Mouse (Mus musculus) heart, embryonic 16.5 days (tissue): ENCODE measurements around the gene Fgd1. TPM values are rescaled to one million over a fixed set of nuclear protein-coding genes. Genes with fewer than 3 reads are reported as not detected.

ENCODE experiments used
- ATAC-seq: fragments of 200-750 bp; cut with Nextera tagmentation; replicated peaks from 2 replicates; pipeline ENCODE4 v1.8.0; 2017; ENCODE audit warnings: moderate number of reproducible peaks; ENCODE audit not compliant: insufficient read depth, low FRiP score; ENCODE audit errors: extremely low read depth
- H3K27ac ChIP-seq: fragments of 300-500 bp; sonication (generic); 2 replicates; pipeline ENCODE4 v1.5.1; 2014; ENCODE audit warnings: mild to moderate bottlenecking, low read length, control low read depth, moderate library complexity
- H3K27me3 ChIP-seq: fragments of 300-500 bp; sonication (generic); 2 replicates; pipeline ENCODE4 v1.6.1; 2014; ENCODE audit warnings: low read length, mixed read lengths; ENCODE audit not compliant: control insufficient read depth, insufficient read depth
- H3K36me3 ChIP-seq: fragments of 300-500 bp; sonication (generic); 2 replicates; pipeline ENCODE4 v1.6.1; 2014; ENCODE audit not compliant: control insufficient read depth, insufficient read depth
- H3K4me1 ChIP-seq: fragments of 300-500 bp; sonication (generic); 2 replicates; pipeline ENCODE4 v1.6.1; 2014; ENCODE audit warnings: low read length, mixed read lengths; ENCODE audit not compliant: control insufficient read depth, insufficient read depth
- H3K4me2 ChIP-seq: fragments of 300-500 bp; sonication (generic); 2 replicates; pipeline ENCODE4 v1.6.1; 2014; ENCODE audit warnings: low read depth, mild to moderate bottlenecking, control low read depth, low read length
- H3K4me3 ChIP-seq: fragments of 300-500 bp; sonication (generic); 2 replicates; pipeline ENCODE4 v1.5.1; 2014; ENCODE audit warnings: mild to moderate bottlenecking, control low read depth, low read length
- H3K9ac ChIP-seq: fragments of 300-500 bp; sonication (generic); 2 replicates; pipeline ENCODE4 v1.6.1; 2014; ENCODE audit warnings: low read length, control low read depth
- H3K9me3 ChIP-seq: fragments of 300-500 bp; sonication (generic); replicated peaks from 2 replicates; pipeline ENCODE4 v1.6.1; 2016; ENCODE audit warnings: low read length; ENCODE audit not compliant: control insufficient read depth
- WGBS: fragments of 180-500 bp; shearing (Covaris S2); extraction: QIAGEN DNeasy Blood & Tissue Kit; methylation state at CpG from one replicate; pipeline ENCODE4 v1.1.7; 2014; 5-methylcytosine and 5-hydroxymethylcytosine counted together
- polyA plus RNA-seq: library from polyadenylated mRNA; unstranded; fragments of >200 nt; fragmentation: Nextera tagmentation; extraction: Ambion mirVana; gene quantifications from 2 replicates; pipeline ENCODE4 v1.2.1, GENCODE M21; 2015

Gene Fgd1
- polyA plus RNA-seq, 1 experiment from 2014 or later: 5.6 TPM

DNA sequence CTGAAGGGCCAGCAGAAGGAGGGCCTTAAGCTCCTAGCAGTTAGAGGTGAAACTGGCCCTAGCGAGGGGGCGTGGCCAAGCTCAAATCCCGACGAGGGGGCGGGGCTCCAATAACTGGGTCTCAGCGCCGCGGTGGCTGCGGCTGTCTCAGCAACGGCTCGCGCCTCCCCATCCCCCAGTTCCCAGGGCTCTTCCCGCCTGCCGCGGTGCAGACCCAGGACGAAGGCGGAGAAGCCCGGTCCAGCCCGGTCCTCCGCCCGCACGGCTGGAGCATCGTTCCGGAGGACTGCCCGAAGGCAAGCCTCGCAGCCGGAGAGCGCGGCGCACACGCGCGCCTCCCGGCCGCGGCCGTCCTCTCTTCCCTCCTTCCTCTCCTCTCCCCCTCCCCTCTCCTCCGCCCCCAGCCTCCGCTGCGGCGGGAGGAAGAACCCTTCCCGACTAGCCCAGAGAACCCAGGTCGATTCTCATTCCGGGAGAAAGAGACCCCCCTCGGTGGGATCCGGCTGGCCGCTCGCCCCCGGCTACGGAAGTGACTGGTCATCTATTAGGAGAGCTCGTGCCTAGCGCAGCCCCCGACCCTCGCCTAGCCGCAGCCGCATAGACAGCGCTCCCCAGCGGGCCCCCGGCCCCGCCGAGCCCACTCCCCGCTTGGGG lies 954 bp downstream of the Fgd1 start:
- Histone ChIP-seq H3K27ac (peak overlapping the region; percentile 80), H3K36me3 (no peaks in the 10 kb centered on the region), H3K27me3 (no peaks in the 10 kb centered on the region), H3K4me1 (peaks cover 7% of the 10 kb centered on the region; the same call in 1 of the 2 replicates), H3K4me3 (peak overlapping the region; percentile 62), H3K9me3 (no peaks in the 10 kb centered on the region), H3K9ac (peak overlapping the region; percentile 75), H3K4me2 (peak overlapping the region; percentile 63)
- WGBS: 15% methylated on average over 39 of the region's 62 CpGs
- peak; percentile 84 for ATAC-seq

DNA sequence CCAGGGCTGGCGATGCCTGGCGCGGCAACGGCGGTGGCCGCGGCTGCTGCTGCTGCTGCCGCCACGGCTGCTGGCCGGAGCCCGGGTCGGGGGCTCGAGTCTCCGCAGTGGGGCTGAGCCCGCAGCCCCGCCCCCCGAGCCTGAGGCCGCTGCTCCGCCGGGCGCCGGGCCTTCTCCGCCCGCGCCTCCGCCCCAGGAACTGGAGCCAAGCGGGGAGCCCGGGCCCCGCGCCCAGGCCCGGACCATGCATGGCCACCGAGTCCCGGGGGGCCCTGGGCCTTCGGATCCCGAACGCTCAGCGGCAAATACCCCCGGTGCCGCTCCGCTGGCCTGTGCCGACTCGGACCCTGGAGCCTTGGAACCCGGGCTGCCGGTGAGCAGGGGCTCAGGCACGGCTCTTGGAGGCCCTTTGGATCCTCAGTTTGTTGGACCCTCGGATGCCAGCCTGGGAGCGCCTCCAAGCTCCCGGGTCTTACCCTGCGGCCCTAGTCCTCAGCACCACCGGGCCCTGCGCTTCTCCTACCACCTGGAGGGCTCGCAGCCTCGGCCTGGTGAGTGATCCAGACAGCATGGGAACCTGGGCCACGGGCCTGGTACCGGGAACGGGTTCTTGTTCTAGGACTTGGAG lies 1.6 kb downstream of the Fgd1 start:
- Histone ChIP-seq H3K27me3 (no peaks in the 10 kb centered on the region), H3K4me2 (peak overlapping the region; percentile 63), H3K27ac (peak overlapping the region; percentile 80), H3K4me3 (peak overlapping the region; percentile 62), H3K4me1 (peaks cover 7% of the 10 kb centered on the region; the same call in 1 of the 2 replicates), H3K36me3 (no peaks in the 10 kb centered on the region), H3K9me3 (no peaks in the 10 kb centered on the region), H3K9ac (peak overlapping the region; percentile 75)
- ATAC-seq: peak; percentile 30
- 14% methylated on average over 39 of the region's 56 CpGs for WGBS

GRCm38 (mm10) chrX:151049661-151050215 lies 3.8 kb downstream of the Fgd1 start:
- Histone ChIP-seq H3K27me3 (no peaks in the 10 kb centered on the region), H3K4me2 (peak overlapping the region; percentile 63; the same call in 1 of the 2 replicates), H3K9me3 (no peaks in the 10 kb centered on the region), H3K9ac (no peak overlapping the region), H3K4me3 (no peak overlapping the region), H3K27ac (no peak overlapping the region), H3K4me1 (peaks cover 18% of the 10 kb centered on the region), H3K36me3 (no peaks in the 10 kb centered on the region)
- ATAC-seq: no peak
- WGBS: 60% methylated on average over 8 of the region's 8 CpGs

DNA sequence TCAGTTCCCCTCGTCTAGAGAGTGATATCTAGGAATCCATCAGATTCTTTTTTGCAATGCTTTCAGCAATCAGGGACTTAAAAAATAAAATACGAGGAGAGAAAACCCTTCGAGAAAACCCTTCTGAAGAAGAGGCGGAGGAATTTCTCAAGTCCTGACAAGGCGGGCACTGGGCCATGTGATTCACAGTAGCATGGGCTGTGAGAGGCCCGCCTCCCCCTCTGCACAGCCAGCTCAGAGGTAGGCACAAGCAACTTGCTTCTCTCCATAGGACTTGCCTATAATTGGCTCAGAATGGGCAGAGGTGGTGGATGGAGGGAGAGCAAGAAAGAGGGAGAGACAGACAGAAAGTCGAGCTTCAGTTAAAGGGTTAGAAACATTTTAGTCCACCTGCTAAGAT lies 4.4 kb downstream of the Fgd1 start:
- H3K4me2 ChIP-seq: no peak overlapping the region
- H3K27ac ChIP-seq: no peak overlapping the region
- H3K4me1 ChIP-seq: peaks cover 20% of the 10 kb centered on the region
- 75% methylated on average over 7 of the region's 7 CpGs for WGBS
- no peak for ATAC-seq
- H3K36me3 ChIP-seq: no peaks in the 10 kb centered on the region
- H3K4me3 ChIP-seq: no peak overlapping the region
- no peaks in the 10 kb centered on the region for H3K27me3 ChIP-seq
- no peak overlapping the region for H3K9ac ChIP-seq
- no peaks in the 10 kb centered on the region for H3K9me3 ChIP-seq

DNA sequence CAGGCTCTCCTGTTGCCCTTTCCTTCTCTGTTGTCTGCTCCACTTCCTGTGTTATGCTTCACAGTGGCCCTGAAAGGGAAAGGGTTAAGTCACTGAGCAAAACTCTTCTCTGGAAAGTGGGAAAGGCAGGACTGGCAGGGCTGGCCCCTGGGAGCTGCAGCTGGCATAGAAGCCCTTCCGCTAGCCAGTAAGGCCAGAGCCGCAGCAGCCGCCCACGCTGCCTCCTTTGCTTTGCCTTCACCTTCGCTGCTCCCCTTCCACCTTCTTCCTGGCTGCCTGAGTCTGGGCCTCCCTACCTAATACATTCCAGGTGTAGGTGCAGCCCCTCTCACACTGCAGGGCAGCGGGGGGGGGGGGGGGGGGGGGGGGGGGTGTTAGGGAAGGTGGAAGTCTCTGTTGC lies 8.5 kb downstream of the Fgd1 start:
- H3K36me3 ChIP-seq: no peaks in the 10 kb centered on the region
- H3K9me3 ChIP-seq: no peaks in the 10 kb centered on the region
- H3K27ac ChIP-seq: peak overlapping the region; percentile 23; the same call in 1 of the 2 replicates
- peaks cover 13% of the 10 kb centered on the region for H3K4me1 ChIP-seq
- peak overlapping the region; percentile 26; the same call in 1 of the 2 replicates for H3K4me2 ChIP-seq
- H3K27me3 ChIP-seq: no peaks in the 10 kb centered on the region
- no peak overlapping the region for H3K9ac ChIP-seq
- ATAC-seq: no peak
- no peak overlapping the region for H3K4me3 ChIP-seq
- 63% methylated on average over 5 of the region's 6 CpGs for WGBS

- Histone ChIP-seq H3K9ac (no peak overlapping the region), H3K36me3 (no peaks in the 10 kb centered on the region), H3K4me2 (no peak overlapping the region), H3K27me3 (no peaks in the 10 kb centered on the region), H3K4me1 (peaks cover 13% of the 10 kb centered on the region), H3K9me3 (no peaks in the 10 kb centered on the region), H3K27ac (no peak overlapping the region), H3K4me3 (no peak overlapping the region)
- WGBS: 25% methylated on average over 1 of the region's 1 CpGs
- ATAC-seq: 0 out of 2 replicates have a peak, but pooled peaks have one; percentile 49
Measured at GRCm38 (mm10) chrX:151055559-151055958, 9.6 kb downstream of the Fgd1 start.

- H3K4me3 ChIP-seq: no peak overlapping the region
- ATAC-seq: no peak
- no peak overlapping the region for H3K4me2 ChIP-seq
- 72% methylated on average over 1 of the region's 1 CpGs for WGBS
- no peak overlapping the region for H3K9ac ChIP-seq
- H3K27me3 ChIP-seq: no peaks in the 10 kb centered on the region
- peak overlapping the region; percentile 7; the same call in 1 of the 2 replicates for H3K27ac ChIP-seq
- no peaks in the 10 kb centered on the region for H3K9me3 ChIP-seq
- no peaks in the 10 kb centered on the region for H3K36me3 ChIP-seq
- peaks cover 6% of the 10 kb centered on the region for H3K4me1 ChIP-seq
Measured at GRCm38 (mm10) chrX:151059346-151059745, 13.4 kb downstream of the Fgd1 start.

DNA sequence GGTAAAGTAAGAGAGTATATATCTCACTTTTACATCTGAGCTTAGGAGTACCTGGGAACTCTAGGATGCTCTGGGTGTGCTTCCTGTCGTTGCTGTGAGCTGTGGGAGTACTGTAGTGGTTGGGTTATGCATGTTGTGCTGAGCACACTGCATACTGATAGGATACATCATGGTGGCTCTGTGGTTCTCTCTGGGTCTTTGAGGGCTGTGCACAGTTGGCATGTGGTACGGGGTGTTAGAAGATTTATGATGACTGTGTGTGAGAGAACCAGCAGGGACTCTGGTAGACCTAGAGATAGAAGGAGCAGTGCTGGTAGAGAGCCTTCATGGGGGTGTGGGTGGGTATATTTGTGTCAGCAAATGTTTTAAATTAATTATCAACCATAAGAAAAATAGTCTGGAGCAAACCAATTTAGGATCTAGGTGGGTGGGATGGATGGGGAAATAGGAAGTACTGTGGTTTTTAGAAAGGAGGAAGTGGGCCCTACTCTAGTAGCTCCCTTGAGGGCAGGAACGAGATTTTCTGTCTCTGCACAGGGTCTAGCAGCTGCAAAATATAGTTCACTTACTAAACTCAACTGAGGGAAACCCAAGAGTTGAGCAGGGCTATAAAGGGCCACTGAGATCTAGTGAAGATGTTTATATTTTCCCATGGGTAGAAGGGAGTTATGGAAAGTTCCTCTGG lies 15.8 kb downstream of the Fgd1 start:
- no peak for ATAC-seq
- WGBS: 65% methylated on average over 3 of the region's 3 CpGs
- Histone ChIP-seq H3K4me2 (no peak overlapping the region), H3K4me1 (no peaks in the 10 kb centered on the region), H3K9me3 (no peaks in the 10 kb centered on the region), H3K27me3 (no peaks in the 10 kb centered on the region), H3K36me3 (no peaks in the 10 kb centered on the region), H3K27ac (no peak overlapping the region), H3K4me3 (no peak overlapping the region), H3K9ac (no peak overlapping the region)
